Mouse (Mus musculus) liver, embryonic 14.5 days (tissue): ENCODE data around the gene Lamc1. TPM values are rescaled to one million over a fixed set of nuclear protein-coding genes. Genes with fewer than 3 reads are reported as not detected.

Experiments
- ATAC-seq: fragments of 200-750 bp; cut with Nextera tagmentation; 2 replicates; pipeline ENCODE4 v1.8.0; 2017; ENCODE audit warnings: moderate number of reproducible peaks, mild to moderate bottlenecking, moderate library complexity; ENCODE audit not compliant: insufficient read depth
- DNase-seq, 3 experiments: peaks; one replicate each; pipeline ENCODE4 v3.0.0-alpha.2; 2012 to 2013; ENCODE audit warnings: low read depth in 3 of 3, low spot score in 3 of 3
- H3K27ac ChIP-seq: fragments of 300-500 bp; sonication (generic); 2 replicates; pipeline ENCODE4 v1.5.1; 2014; ENCODE audit warnings: moderate library complexity, mild to moderate bottlenecking, control low read depth, inconsistent platforms
- H3K27me3 ChIP-seq: fragments of 300-500 bp; sonication (generic); 2 replicates; pipeline ENCODE4 v1.6.1; 2014; ENCODE audit warnings: mild to moderate bottlenecking, low read length, moderate library complexity; ENCODE audit not compliant: control insufficient read depth, insufficient read depth
- H3K36me3 ChIP-seq: fragments of 300-500 bp; sonication (generic); replicated peaks from 2 replicates; pipeline ENCODE4 v1.6.1; 2014; ENCODE audit warnings: low read depth; ENCODE audit not compliant: control insufficient read depth, insufficient read depth
- H3K4me1 ChIP-seq, 2 experiments: fragments of 200-500 bp in 1 of 2; fragments of 300-500 bp in 1 of 2; sonication (generic) in 1 of 2; replicated peaks; 2 replicates each; pipeline ENCODE4 v1.6.1; 2012 to 2014; ENCODE audit warnings: antibody characterized with exemption in 1 of 2, inconsistent platforms in 1 of 2, low read length in 1 of 2; ENCODE audit not compliant: control insufficient read depth in 2 of 2, insufficient read depth in 2 of 2
- H3K4me2 ChIP-seq: fragments of 300-500 bp; sonication (generic); 2 replicates; pipeline ENCODE4 v1.6.1; 2014; ENCODE audit warnings: low read depth, mild to moderate bottlenecking, control low read depth, moderate library complexity
- H3K4me3 ChIP-seq, 2 experiments: fragments of 200-500 bp in 1 of 2; fragments of 300-500 bp in 1 of 2; sonication (generic) in 1 of 2; 2 replicates each; pipeline ENCODE4 v1.5.1; 2012 to 2014; ENCODE audit warnings: low read depth in 2 of 2, low read length in 2 of 2, mild to moderate bottlenecking in 2 of 2, control low read depth in 1 of 2, inconsistent platforms in 1 of 2, moderate library complexity in 1 of 2; ENCODE audit not compliant: insufficient read depth in 1 of 2
- H3K9ac ChIP-seq: fragments of 300-500 bp; sonication (generic); replicated peaks from 2 replicates; pipeline ENCODE4 v1.6.1; 2014; ENCODE audit warnings: mild to moderate bottlenecking, control low read depth, moderate library complexity
- H3K9me3 ChIP-seq: fragments of 300-500 bp; sonication (generic); 2 replicates; pipeline ENCODE4 v1.6.1; 2016; ENCODE audit warnings: low read length, mixed read lengths; ENCODE audit not compliant: control insufficient read depth
- CTCF ChIP-seq: IDR thresholded peaks from 2 replicates; pipeline ENCODE4 v1.5.1; 2016; ENCODE audit warnings: antibody characterized with exemption, low read depth, control low read depth
- EP300 ChIP-seq: IDR thresholded peaks from 2 replicates; pipeline ENCODE4 v1.6.1; 2016; ENCODE audit warnings: antibody characterized with exemption, low read depth
- WGBS: fragments of 180-500 bp; shearing (Covaris S2); extraction: QIAGEN DNeasy Blood & Tissue Kit; methylation state at CpG from one replicate; pipeline ENCODE4 v1.1.7; 2014; ENCODE audit not compliant: insufficient replicate concordance; 5-methylcytosine and 5-hydroxymethylcytosine counted together
- polyA plus RNA-seq, 2 experiments: library from polyadenylated mRNA; depleted of rRNA in 1 of 2; stranded (reverse) in 1 of 2; unstranded in 1 of 2; fragments of >200 nt; fragmentation: Nextera tagmentation in 1 of 2; extraction: Ambion mirVana in 1 of 2; gene quantifications; 2 replicates each; pipeline versions ENCODE4 v1.2.1 to v1.2.3; 2012 to 2014

Lamc1 gene
- polyA plus RNA-seq, 2 experiments = 7.5 to 10.8 TPM

- DNase-seq (no peak), ATAC-seq (no peak)
- Histone ChIP-seq H3K9me3 (no peaks in the 10 kb centered on the region), H3K4me2 (no peak overlapping the region), H3K4me1 (peaks cover 0 to 32% of the 10 kb centered on the region in 2 experiments; a peak in 3 of 4 replicates), H3K4me3 (no peak overlapping the region), H3K9ac (no peak overlapping the region; the same call in 1 of the 2 replicates), H3K27ac (no peak overlapping the region), H3K27me3 (no peaks in the 10 kb centered on the region), H3K36me3 (no peaks in the 10 kb centered on the region)
- WGBS = 59% methylated on average over 5 of the region's 5 CpGs
- TF ChIP-seq EP300 (no peak), CTCF (no peak)
Measured at GRCm38 (mm10) chr1:153266891-153267290, 65.7 kb downstream of the Lamc1 start.

GRCm38 (mm10) chr1:153265579-153265978 lies 67.0 kb downstream of the Lamc1 start:
- no peak overlapping the region for H3K9ac ChIP-seq
- no peak for ATAC-seq
- H3K4me3 ChIP-seq = no peak overlapping the region
- H3K4me2 ChIP-seq = no peak overlapping the region
- H3K27me3 ChIP-seq = no peaks in the 10 kb centered on the region
- TF ChIP-seq CTCF (no peak), EP300 (no peak)
- no peak for DNase-seq
- H3K27ac ChIP-seq = no peak overlapping the region; the same call in 1 of the 2 replicates
- WGBS = 62% methylated on average over 7 of the region's 7 CpGs
- H3K4me1 ChIP-seq = peaks cover 0 to 32% of the 10 kb centered on the region in 2 experiments; a peak in 3 of 4 replicates
- H3K36me3 ChIP-seq = no peaks in the 10 kb centered on the region
- no peaks in the 10 kb centered on the region for H3K9me3 ChIP-seq

GRCm38 (mm10) chr1:153265066-153265465 lies 67.5 kb downstream of the Lamc1 start:
- Histone ChIP-seq H3K27ac (no peak overlapping the region), H3K27me3 (no peaks in the 10 kb centered on the region), H3K9ac (no peak overlapping the region), H3K4me3 (no peak overlapping the region), H3K4me2 (no peak overlapping the region), H3K4me1 (peaks cover 0 to 31% of the 10 kb centered on the region in 2 experiments; a peak in 3 of 4 replicates), H3K9me3 (no peaks in the 10 kb centered on the region), H3K36me3 (no peaks in the 10 kb centered on the region)
- TF ChIP-seq CTCF = no peak
- TF ChIP-seq EP300 = no peak
- WGBS = 49% methylated on average over 7 of the region's 7 CpGs
- ATAC-seq = no peak
- DNase-seq = no peak

- no peak for TF ChIP-seq CTCF
- no peak for TF ChIP-seq EP300
- Histone ChIP-seq H3K9me3 (no peaks in the 10 kb centered on the region), H3K4me1 (no peaks in the 10 kb centered on the region; a peak in 1 of 4 replicates), H3K27ac (no peak overlapping the region), H3K4me3 (no peak overlapping the region), H3K9ac (no peak overlapping the region), H3K4me2 (no peak overlapping the region), H3K27me3 (no peaks in the 10 kb centered on the region), H3K36me3 (no peaks in the 10 kb centered on the region)
- WGBS = 53% methylated on average over 5 of the region's 5 CpGs
- ATAC-seq (no peak), DNase-seq (no peak)
Measured at GRCm38 (mm10) chr1:153259752-153260300, 72.8 kb downstream of the Lamc1 start.

- WGBS = 60% methylated on average over 4 of the region's 4 CpGs
- peaks cover 0 to 2% of the 10 kb centered on the region in 2 experiments; a peak in 1 of 4 replicates for H3K4me1 ChIP-seq
- no peaks in the 10 kb centered on the region for H3K27me3 ChIP-seq
- ATAC-seq = no peak
- no peaks in the 10 kb centered on the region for H3K9me3 ChIP-seq
- no peak overlapping the region for H3K9ac ChIP-seq
- no peak overlapping the region for H3K4me2 ChIP-seq
- TF ChIP-seq EP300 = no peak
- TF ChIP-seq CTCF = no peak
- no peak for DNase-seq
- peaks cover 4% of the 10 kb centered on the region for H3K36me3 ChIP-seq
- no peak overlapping the region for H3K4me3 ChIP-seq
- H3K27ac ChIP-seq = no peak overlapping the region
Measured at GRCm38 (mm10) chr1:153252540-153253210, 79.9 kb downstream of the Lamc1 start.
